In genomic region chr14:48197287-48197686, GRCm38 (mm10) we compare ENCODE assay signal across 15 mouse cellular contexts.
A peak's percentile ranks its signal among the peaks of the same experiment; 100 is the strongest.
DNase-seq lines count a peak whose midpoint lies in the region; ATAC-seq and TF ChIP-seq lines count a peak whose summit lies in the region.
"Had no signal": no experiment of that assay in that cellular context is flagged by ENCODE, and none has a peak within 500 bp of the region (broad histone marks: within the 10 kb centered on the region; RNA-seq: fewer than 3 reads in every experiment).

No protein-coding gene starts in this region.

- ATAC-seq in forebrain, embryonic 12.5 days (ENCODE audit: low FRiP score) = peak; percentile 36; the same call in 1 of the 2 replicates
- no peak for ATAC-seq in forebrain, postnatal 0 days
- ATAC-seq in hindbrain, embryonic 11.5 days (ENCODE audit: low FRiP score) = peak; percentile 37; the same call in 1 of the 2 replicates
- ATAC-seq in hindbrain, embryonic 12.5 days (ENCODE audit: low FRiP score) = no peak
- ATAC-seq in midbrain, embryonic 12.5 days (ENCODE audit: low FRiP score, low read depth) = no peak
- no peak for ATAC-seq in midbrain, embryonic 15.5 days (replicated peaks)
- ATAC-seq in megakaryocyte progenitor cell, adult 5-6 weeks (replicated peaks; ENCODE audit: poor library complexity) = peak; percentile 72

- WGBS in forebrain, embryonic 12.5 days = 77% methylated on average over 7 of the region's 7 CpGs
- 52% methylated on average over 7 of the region's 7 CpGs for WGBS in forebrain, postnatal 0 days
- 86% methylated on average over 7 of the region's 7 CpGs for WGBS in hindbrain, embryonic 11.5 days
- WGBS in hindbrain, embryonic 12.5 days = 82% methylated on average over 7 of the region's 7 CpGs
- WGBS in midbrain, embryonic 12.5 days = 81% methylated on average over 7 of the region's 7 CpGs
- WGBS in midbrain, embryonic 15.5 days = 68% methylated on average over 7 of the region's 7 CpGs

- H3K9me3 ChIP-seq in forebrain, embryonic 12.5 days = no peaks in the 10 kb centered on the region
- no peaks in the 10 kb centered on the region for H3K9me3 ChIP-seq in forebrain, postnatal 0 days (ENCODE audit: low read length)
- H3K9me3 ChIP-seq in hindbrain, embryonic 11.5 days (ENCODE audit: control insufficient read depth, low read length) = no peaks in the 10 kb centered on the region
- no peaks in the 10 kb centered on the region for H3K9me3 ChIP-seq in hindbrain, embryonic 12.5 days (replicated peaks)
- no peaks in the 10 kb centered on the region for H3K9me3 ChIP-seq in midbrain, embryonic 12.5 days
- no peaks in the 10 kb centered on the region for H3K9me3 ChIP-seq in midbrain, embryonic 15.5 days
- H3K9me3 ChIP-seq: liver, embryonic 13.5 days; neural tube, embryonic 13.5 days had no signal

- DNase-seq in forebrain, postnatal 0 days = no peak
- DNase-seq in hindbrain, embryonic 11.5 days (ENCODE audit: low spot score) = no peak
- no peak for DNase-seq in left cerebral cortex, adult 2 months (ENCODE audit: extremely low spot score in 1 of 2, low spot score in 2 of 2)
- DNase-seq: cerebellum, adult 2 months; liver, embryonic 13.5 days; thymus, postnatal 25 days had no signal

- H3K27ac ChIP-seq in forebrain, embryonic 12.5 days = no peak overlapping the region; the same call in 1 of the 2 replicates
- no peak overlapping the region for H3K27ac ChIP-seq in forebrain, postnatal 0 days (ENCODE audit: low read depth, low read length)
- no peak overlapping the region for H3K27ac ChIP-seq in hindbrain, embryonic 11.5 days (ENCODE audit: low read depth, low read length)
- no peak overlapping the region for H3K27ac ChIP-seq in hindbrain, embryonic 12.5 days
- H3K27ac ChIP-seq in midbrain, embryonic 12.5 days (replicated peaks) = 0 out of 2 replicates have a peak overlapping the region, but pooled peaks have one; percentile 30
- no peak overlapping the region for H3K27ac ChIP-seq in midbrain, embryonic 15.5 days
- no peak overlapping the region for H3K27ac ChIP-seq in left cerebral cortex, adult 2 months
- H3K27ac ChIP-seq: kidney, postnatal 0 days; liver, embryonic 13.5 days; neural tube, embryonic 13.5 days had no signal

- no peaks in the 10 kb centered on the region for H3K36me3 ChIP-seq in forebrain, embryonic 12.5 days (replicated peaks)
- H3K36me3 ChIP-seq in forebrain, postnatal 0 days (ENCODE audit: insufficient read depth) = no peaks in the 10 kb centered on the region
- H3K36me3 ChIP-seq in hindbrain, embryonic 11.5 days (ENCODE audit: control insufficient read depth, insufficient read depth, low read length) = no peaks in the 10 kb centered on the region
- H3K36me3 ChIP-seq in hindbrain, embryonic 12.5 days = no peaks in the 10 kb centered on the region
- H3K36me3 ChIP-seq in midbrain, embryonic 12.5 days = no peaks in the 10 kb centered on the region
- H3K36me3 ChIP-seq in midbrain, embryonic 15.5 days (replicated peaks) = no peaks in the 10 kb centered on the region
- H3K36me3 ChIP-seq: liver, embryonic 13.5 days; neural tube, embryonic 13.5 days had no signal

- intact Hi-C loops in left cerebral cortex, adult 2 months (cut with DNase I) = no loop called here

- H3K9ac ChIP-seq in forebrain, embryonic 12.5 days = no peak overlapping the region
- H3K9ac ChIP-seq in forebrain, postnatal 0 days = no peak overlapping the region
- H3K9ac ChIP-seq in hindbrain, embryonic 11.5 days (ENCODE audit: low read depth, low read length) = no peak overlapping the region
- no peak overlapping the region for H3K9ac ChIP-seq in hindbrain, embryonic 12.5 days
- no peak overlapping the region for H3K9ac ChIP-seq in midbrain, embryonic 12.5 days (replicated peaks)
- no peak overlapping the region for H3K9ac ChIP-seq in midbrain, embryonic 15.5 days
- H3K9ac ChIP-seq: liver, embryonic 13.5 days; neural tube, embryonic 13.5 days had no signal

- peaks cover 42% of the 10 kb centered on the region for H3K4me1 ChIP-seq in forebrain, embryonic 12.5 days
- peaks cover 5% of the 10 kb centered on the region; the same call in 1 of the 2 replicates for H3K4me1 ChIP-seq in forebrain, postnatal 0 days (ENCODE audit: insufficient read depth)
- peaks cover 6% of the 10 kb centered on the region; the same call in 1 of the 2 replicates for H3K4me1 ChIP-seq in hindbrain, embryonic 11.5 days (replicated peaks; ENCODE audit: control insufficient read depth, insufficient read depth, low read length)
- peaks cover 39% of the 10 kb centered on the region for H3K4me1 ChIP-seq in hindbrain, embryonic 12.5 days
- peaks cover 41% of the 10 kb centered on the region for H3K4me1 ChIP-seq in midbrain, embryonic 12.5 days
- H3K4me1 ChIP-seq in midbrain, embryonic 15.5 days = peaks cover 43% of the 10 kb centered on the region

- H3K4me2 ChIP-seq in forebrain, embryonic 12.5 days = no peak overlapping the region
- no peak overlapping the region for H3K4me2 ChIP-seq in forebrain, postnatal 0 days (ENCODE audit: low read depth)
- no peak overlapping the region for H3K4me2 ChIP-seq in hindbrain, embryonic 11.5 days (replicated peaks; ENCODE audit: low read depth, low read length)
- no peak overlapping the region for H3K4me2 ChIP-seq in hindbrain, embryonic 12.5 days (replicated peaks)
- H3K4me2 ChIP-seq in midbrain, embryonic 12.5 days (replicated peaks) = no peak overlapping the region
- H3K4me2 ChIP-seq in midbrain, embryonic 15.5 days = no peak overlapping the region
- H3K4me2 ChIP-seq: heart, embryonic 11.5 days; liver, embryonic 13.5 days; neural tube, embryonic 13.5 days had no signal

- H3K27me3 ChIP-seq in forebrain, embryonic 12.5 days = no peaks in the 10 kb centered on the region
- H3K27me3 ChIP-seq in forebrain, postnatal 0 days (ENCODE audit: insufficient read depth, low read length) = no peaks in the 10 kb centered on the region
- H3K27me3 ChIP-seq in hindbrain, embryonic 11.5 days (ENCODE audit: control insufficient read depth, insufficient read depth, low read length) = no peaks in the 10 kb centered on the region
- no peaks in the 10 kb centered on the region for H3K27me3 ChIP-seq in hindbrain, embryonic 12.5 days
- no peaks in the 10 kb centered on the region for H3K27me3 ChIP-seq in midbrain, embryonic 12.5 days
- H3K27me3 ChIP-seq in midbrain, embryonic 15.5 days (replicated peaks) = 0 out of 2 replicates have a peak, but pooled peaks cover 3% of the 10 kb centered on the region
- H3K27me3 ChIP-seq: liver, embryonic 13.5 days; neural tube, embryonic 13.5 days had no signal

- no peak for TF ChIP-seq CTCF in forebrain, postnatal 0 days (IDR thresholded peaks at IDR 0.05; ENCODE audit: low read depth)
- no peak for TF ChIP-seq CTCF in left cerebral cortex, adult 2 months (IDR thresholded peaks at IDR 0.05)

- H3K4me3 ChIP-seq in forebrain, embryonic 12.5 days (replicated peaks) = no peak overlapping the region
- no peak overlapping the region for H3K4me3 ChIP-seq in forebrain, postnatal 0 days (ENCODE audit: low read depth, low read length)
- H3K4me3 ChIP-seq in hindbrain, embryonic 11.5 days (ENCODE audit: low read depth, low read length) = no peak overlapping the region
- no peak overlapping the region for H3K4me3 ChIP-seq in hindbrain, embryonic 12.5 days
- H3K4me3 ChIP-seq in midbrain, embryonic 12.5 days = no peak overlapping the region
- H3K4me3 ChIP-seq in midbrain, embryonic 15.5 days = no peak overlapping the region
- H3K4me3 ChIP-seq in left cerebral cortex, adult 2 months = no peak overlapping the region
- H3K4me3 ChIP-seq: erythroblast, embryonic 14.5 days; liver, embryonic 13.5 days; neural tube, embryonic 13.5 days had no signal

Comparison
In these comparisons a context has a peak if more than half of its experiments do, and no peak if none do; other contexts are left out.
1. ATAC-seq: peak in forebrain, embryonic 12.5 days (single experiment), hindbrain, embryonic 11.5 days (single experiment) and megakaryocyte progenitor cell, adult 5-6 weeks (single experiment); none in forebrain, postnatal 0 days (single experiment), hindbrain, embryonic 12.5 days (single experiment), midbrain, embryonic 12.5 days (single experiment) and midbrain, embryonic 15.5 days (single experiment).